Mouse (Mus musculus) stomach, embryonic 14.5 days (tissue): ENCODE results near the gene Eng. TPM values are rescaled to one million over a fixed set of nuclear protein-coding genes. Genes with fewer than 3 reads are reported as not detected.

ENCODE experiments used
- ATAC-seq: fragments of 200-750 bp; cut with Nextera tagmentation; 2 replicates; pipeline ENCODE4 v1.8.0; 2017; ENCODE audit warnings: low read depth, moderate TSS enrichment; ENCODE audit not compliant: insufficient number of reproducible peaks, insufficient read depth, low FRiP score
- H3K27ac ChIP-seq: fragments of 300-500 bp; sonication (generic); 2 replicates; pipeline ENCODE4 v1.5.1; 2014; ENCODE audit warnings: mild to moderate bottlenecking, low read length, moderate library complexity, mixed read lengths
- H3K27me3 ChIP-seq: fragments of 300-500 bp; sonication (generic); 2 replicates; pipeline ENCODE4 v1.6.1; 2014; ENCODE audit warnings: low read length, control low read depth, mixed read lengths; ENCODE audit not compliant: control insufficient read depth, insufficient read depth
- H3K36me3 ChIP-seq: fragments of 300-500 bp; sonication (generic); 2 replicates; pipeline ENCODE4 v1.6.1; 2014; ENCODE audit warnings: mild to moderate bottlenecking, control low read depth, low read length, moderate library complexity, mixed read lengths; ENCODE audit not compliant: control insufficient read depth, insufficient read depth
- H3K4me1 ChIP-seq: fragments of 300-500 bp; sonication (generic); 2 replicates; pipeline ENCODE4 v1.6.1; 2014; ENCODE audit warnings: low read length, control low read depth, mixed read lengths; ENCODE audit not compliant: control insufficient read depth, insufficient read depth
- H3K4me2 ChIP-seq: fragments of 300-500 bp; sonication (generic); replicated peaks from 2 replicates; pipeline ENCODE4 v1.6.1; 2014; ENCODE audit warnings: low read depth, low read length, control low read depth
- H3K4me3 ChIP-seq: fragments of 300-500 bp; sonication (generic); 2 replicates; pipeline ENCODE4 v1.5.1; 2014; ENCODE audit warnings: low read depth, low read length, control low read depth
- H3K9ac ChIP-seq: fragments of 300-500 bp; sonication (generic); replicated peaks from 2 replicates; pipeline ENCODE4 v1.6.1; 2014; ENCODE audit warnings: low read depth, mild to moderate bottlenecking, control low read depth, low read length, moderate library complexity, mixed read lengths
- H3K9me3 ChIP-seq: fragments of 300-500 bp; sonication (generic); 2 replicates; pipeline ENCODE4 v1.6.1; 2016; ENCODE audit warnings: low read depth, low read length, control low read depth; ENCODE audit not compliant: control insufficient read depth
- WGBS: fragments of 180-500 bp; shearing (Covaris S2); extraction: QIAGEN DNeasy Blood & Tissue Kit; methylation state at CpG from one replicate; pipeline ENCODE4 v1.1.7; 2014; 5-methylcytosine and 5-hydroxymethylcytosine counted together
- polyA plus RNA-seq: library from polyadenylated mRNA; unstranded; fragments of >200 nt; fragmentation: Nextera tagmentation; extraction: Ambion mirVana; gene quantifications from 2 replicates; pipeline ENCODE4 v1.2.1, GENCODE M21; 2014

Eng gene
- polyA plus RNA-seq: 49.1 and 54.5 TPM in 2 replicates

DNA sequence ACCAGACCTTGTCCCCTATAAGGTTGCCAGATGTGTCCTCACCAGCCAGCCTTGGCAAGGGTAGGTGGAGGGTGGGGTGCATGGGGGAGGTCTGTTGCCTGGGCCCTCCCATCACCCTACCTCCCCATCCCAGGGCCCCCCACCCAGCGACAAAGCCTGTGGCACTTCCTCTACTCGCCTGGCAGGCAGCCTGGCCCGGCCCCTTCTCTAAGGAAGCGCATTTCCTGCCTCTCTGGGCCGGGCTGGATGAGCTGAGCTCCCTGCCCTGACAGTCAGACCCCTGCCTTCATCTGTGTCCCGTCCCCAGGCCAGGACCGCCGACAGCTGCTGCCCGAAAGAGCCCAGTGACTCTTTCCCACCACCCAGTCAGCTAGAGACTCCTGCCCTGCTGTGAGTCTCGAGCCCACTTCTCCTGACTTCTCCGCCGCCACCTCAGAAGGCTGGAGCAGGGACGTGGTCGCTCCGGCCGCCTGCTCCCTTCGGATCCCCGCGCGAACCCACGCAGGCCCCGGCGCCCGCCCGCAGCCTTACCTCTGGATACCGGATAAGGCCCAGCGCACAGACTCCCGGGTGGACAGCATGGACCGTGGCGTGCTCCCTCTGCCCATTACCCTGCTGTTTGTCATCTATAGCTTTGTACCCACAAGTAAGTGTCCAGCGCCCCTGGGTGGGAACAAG lies at the start of gene Eng:
Gene Eng, plus strand, starts transcription at position 217 of the 678 bp plus-strand sequence.
- H3K36me3 ChIP-seq: no peaks in the 10 kb centered on the region
- H3K9me3 ChIP-seq: no peaks in the 10 kb centered on the region
- H3K4me1 ChIP-seq: peaks cover 4% of the 10 kb centered on the region; the same call in 1 of the 2 replicates
- peak within 1 kb of the TSS; percentile 29 for H3K4me3 ChIP-seq
- peak within 1 kb of the TSS; percentile 82 for H3K27ac ChIP-seq
- H3K27me3 ChIP-seq: no peaks in the 10 kb centered on the region
- peak within 1 kb of the TSS; percentile 31 for H3K4me2 ChIP-seq
- 48% methylated on average over 31 of the region's 31 CpGs for WGBS
- ATAC-seq: 0 out of 2 replicates have a peak, but pooled peaks have one; percentile 31
- H3K9ac ChIP-seq: peak within 1 kb of the TSS; percentile 28; the same call in 1 of the 2 replicates

DNA sequence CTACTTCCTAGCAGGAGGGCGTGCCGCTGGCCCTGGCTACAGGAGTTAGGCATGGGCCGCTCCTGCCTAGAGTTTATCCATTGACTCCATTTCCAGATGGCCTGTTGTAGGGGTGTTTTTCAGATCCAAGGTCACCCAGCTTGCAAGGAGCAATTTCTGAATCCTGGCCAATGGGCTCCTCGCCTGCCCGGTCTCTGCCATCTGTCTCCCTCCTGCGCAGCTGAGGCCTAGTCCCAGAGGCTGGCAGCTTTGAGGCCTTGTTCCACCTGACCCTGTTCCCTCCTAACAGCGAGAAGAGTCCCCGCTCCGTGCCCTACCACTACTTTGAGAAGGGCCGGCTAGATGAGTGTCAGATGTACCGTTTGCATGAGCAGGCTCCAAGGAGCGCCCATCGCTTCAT lies 49.7 kb upstream of the Eng start:
- no peak overlapping the region for H3K4me2 ChIP-seq
- peaks cover 11% of the 10 kb centered on the region; the same call in 1 of the 2 replicates for H3K36me3 ChIP-seq
- no peak overlapping the region for H3K27ac ChIP-seq
- H3K4me1 ChIP-seq: no peaks in the 10 kb centered on the region
- no peaks in the 10 kb centered on the region for H3K27me3 ChIP-seq
- H3K9me3 ChIP-seq: no peaks in the 10 kb centered on the region
- no peak overlapping the region for H3K4me3 ChIP-seq
- WGBS: 87% methylated on average over 13 of the region's 13 CpGs
- no peak for ATAC-seq
- no peak overlapping the region for H3K9ac ChIP-seq

DNA sequence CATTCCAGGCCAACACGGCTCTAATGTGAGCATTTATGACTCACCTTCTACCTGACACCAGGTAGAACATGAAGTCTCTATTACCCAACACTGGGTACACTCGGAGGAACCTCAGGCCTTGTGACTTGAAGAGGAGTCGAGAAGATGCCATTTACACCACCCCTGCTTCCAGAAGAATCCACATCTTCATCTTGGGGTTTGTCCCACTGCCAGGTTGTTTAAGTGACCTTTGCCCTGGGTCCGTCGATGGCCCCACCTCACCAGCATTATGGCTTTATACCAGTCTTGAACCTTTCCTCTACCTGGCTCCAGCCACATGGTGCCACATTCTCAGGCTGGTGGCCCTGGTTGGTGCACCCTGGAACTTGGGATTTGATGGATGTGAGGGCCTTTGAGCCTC lies 49.1 kb upstream of the Eng start:
- Histone ChIP-seq H3K9me3 (no peaks in the 10 kb centered on the region), H3K4me1 (no peaks in the 10 kb centered on the region), H3K4me3 (no peak overlapping the region), H3K9ac (no peak overlapping the region), H3K36me3 (peaks cover 11% of the 10 kb centered on the region; the same call in 1 of the 2 replicates), H3K4me2 (no peak overlapping the region), H3K27ac (no peak overlapping the region), H3K27me3 (no peaks in the 10 kb centered on the region)
- ATAC-seq: no peak
- 86% methylated on average over 5 of the region's 5 CpGs for WGBS

DNA sequence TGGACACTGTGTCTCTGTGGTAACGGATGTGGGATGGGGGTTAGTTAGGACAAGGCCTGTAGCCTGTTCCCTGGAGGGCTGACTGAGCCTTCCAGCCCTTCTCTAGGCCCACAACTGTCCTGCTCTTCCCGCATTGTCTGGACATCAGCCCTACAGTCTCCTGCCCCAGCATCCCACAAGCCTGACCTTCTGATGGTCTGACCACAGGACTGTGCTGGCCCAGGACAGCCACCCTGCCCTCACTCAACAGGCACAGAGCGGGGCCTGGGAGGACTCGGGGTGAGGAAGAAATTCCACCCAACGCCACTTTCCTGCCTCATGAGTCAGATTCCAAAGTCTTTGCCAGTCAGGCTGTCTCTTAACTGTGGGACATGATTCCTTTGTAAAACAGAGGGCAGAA lies 48.7 kb upstream of the Eng start:
- H3K9me3 ChIP-seq: no peaks in the 10 kb centered on the region
- H3K9ac ChIP-seq: no peak overlapping the region
- H3K4me1 ChIP-seq: 0 out of 2 replicates have a peak, but pooled peaks cover 4% of the 10 kb centered on the region
- H3K27ac ChIP-seq: no peak overlapping the region
- no peak overlapping the region for H3K4me3 ChIP-seq
- no peak for ATAC-seq
- no peaks in the 10 kb centered on the region for H3K27me3 ChIP-seq
- no peak overlapping the region for H3K4me2 ChIP-seq
- peaks cover 11% of the 10 kb centered on the region; the same call in 1 of the 2 replicates for H3K36me3 ChIP-seq
- 91% methylated on average over 5 of the region's 5 CpGs for WGBS

DNA sequence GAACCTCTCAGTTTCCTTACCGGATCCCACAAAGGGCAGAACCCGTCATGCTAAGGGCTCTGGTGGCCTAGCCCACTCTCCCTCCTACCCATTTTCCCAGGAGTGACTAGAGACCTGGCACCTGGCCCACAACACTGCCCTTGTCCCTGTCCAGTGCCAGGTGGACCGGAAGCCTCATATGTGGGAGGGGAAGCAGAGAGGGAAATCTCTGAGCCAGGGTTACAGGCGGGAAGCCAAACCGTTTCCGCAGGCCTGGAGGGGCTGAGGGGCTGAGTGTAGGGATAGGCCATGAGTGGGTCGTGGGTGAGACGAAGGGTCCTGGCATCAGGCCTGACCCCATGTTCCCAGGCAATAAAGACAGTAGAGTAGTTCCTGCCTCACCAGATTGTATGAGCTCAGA lies 47.9 kb upstream of the Eng start:
- WGBS: 90% methylated on average over 8 of the region's 8 CpGs
- H3K4me2 ChIP-seq: no peak overlapping the region
- 0 out of 2 replicates have a peak, but pooled peaks cover 4% of the 10 kb centered on the region for H3K4me1 ChIP-seq
- ATAC-seq: no peak
- no peaks in the 10 kb centered on the region for H3K27me3 ChIP-seq
- H3K27ac ChIP-seq: no peak overlapping the region
- no peak overlapping the region for H3K9ac ChIP-seq
- H3K36me3 ChIP-seq: peaks cover 11% of the 10 kb centered on the region; the same call in 1 of the 2 replicates
- no peak overlapping the region for H3K4me3 ChIP-seq
- H3K9me3 ChIP-seq: no peaks in the 10 kb centered on the region

DNA sequence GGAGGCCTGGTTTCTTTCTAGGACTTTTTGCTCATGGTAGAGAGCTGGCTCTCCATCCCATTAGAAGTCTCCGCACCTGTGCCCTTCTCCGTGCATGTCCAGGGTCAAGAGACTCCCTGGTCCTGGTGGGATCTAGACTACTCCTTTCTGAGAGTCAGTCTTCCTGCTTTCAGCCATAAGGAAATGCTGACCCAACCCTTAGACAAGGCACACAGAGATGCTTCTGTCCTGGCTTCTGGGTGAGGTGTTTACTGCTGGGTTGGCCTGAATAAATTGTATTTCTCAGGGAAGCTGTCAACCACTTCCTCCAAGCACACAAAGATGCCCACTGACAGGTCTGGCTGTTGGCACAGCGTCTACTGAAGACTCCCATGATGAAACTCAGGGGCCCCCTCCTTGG lies 47.0 kb upstream of the Eng start, which contains the start of gene St6galnac6:
Gene St6galnac6, plus strand, starts transcription at position 301 of the 400 bp plus-strand sequence.
- WGBS: 92% methylated on average over 3 of the region's 3 CpGs
- Histone ChIP-seq H3K4me2 (no peak within 1 kb of the TSS), H3K27ac (no peak within 1 kb of the TSS), H3K9ac (no peak within 1 kb of the TSS), H3K27me3 (no peaks in the 10 kb centered on the region), H3K36me3 (peaks cover 7% of the 10 kb centered on the region; the same call in 1 of the 2 replicates), H3K9me3 (no peaks in the 10 kb centered on the region), H3K4me3 (no peak within 1 kb of the TSS), H3K4me1 (0 out of 2 replicates have a peak, but pooled peaks cover 4% of the 10 kb centered on the region)
- no peak for ATAC-seq

DNA sequence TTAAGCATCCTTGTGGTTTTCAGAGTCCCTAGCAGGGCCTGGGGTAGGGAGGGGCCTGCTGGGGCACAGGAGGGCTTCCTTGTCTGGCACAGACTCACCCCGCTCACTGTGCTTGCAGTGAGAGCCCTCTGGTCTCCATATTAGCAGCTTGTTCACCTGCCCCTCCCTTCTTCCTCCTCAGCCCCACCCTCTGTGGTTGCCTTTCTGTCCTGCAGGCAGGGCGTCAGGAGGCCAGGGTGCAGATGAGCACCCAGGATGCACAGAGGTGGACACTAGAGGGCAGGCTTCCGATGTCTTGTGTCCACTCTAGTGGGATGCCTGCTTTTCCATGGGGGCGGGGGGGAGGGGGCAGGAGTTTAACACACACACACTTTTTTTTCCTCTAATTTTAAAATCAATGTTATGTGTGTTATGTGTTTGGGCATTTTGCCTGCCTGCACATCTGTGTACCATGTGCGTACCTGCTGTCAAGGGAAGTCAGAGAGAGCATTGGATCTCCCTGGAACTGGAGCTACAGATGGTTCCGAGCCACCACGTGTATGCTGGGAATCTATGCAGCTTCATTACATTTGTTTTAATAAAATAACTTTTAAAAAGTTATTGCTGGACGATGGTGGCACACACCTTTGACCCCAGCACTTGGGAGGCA lies 44.9 kb upstream of the Eng start:
- H3K9ac ChIP-seq: no peak overlapping the region
- H3K27ac ChIP-seq: no peak overlapping the region
- no peaks in the 10 kb centered on the region for H3K9me3 ChIP-seq
- H3K4me1 ChIP-seq: 0 out of 2 replicates have a peak, but pooled peaks cover 4% of the 10 kb centered on the region
- H3K4me2 ChIP-seq: no peak overlapping the region
- no peak overlapping the region for H3K4me3 ChIP-seq
- no peaks in the 10 kb centered on the region for H3K27me3 ChIP-seq
- peaks cover 7% of the 10 kb centered on the region; the same call in 1 of the 2 replicates for H3K36me3 ChIP-seq
- 46% methylated on average over 8 of the region's 8 CpGs for WGBS
- ATAC-seq: 0 out of 2 replicates have a peak, but pooled peaks have one; percentile 25

DNA sequence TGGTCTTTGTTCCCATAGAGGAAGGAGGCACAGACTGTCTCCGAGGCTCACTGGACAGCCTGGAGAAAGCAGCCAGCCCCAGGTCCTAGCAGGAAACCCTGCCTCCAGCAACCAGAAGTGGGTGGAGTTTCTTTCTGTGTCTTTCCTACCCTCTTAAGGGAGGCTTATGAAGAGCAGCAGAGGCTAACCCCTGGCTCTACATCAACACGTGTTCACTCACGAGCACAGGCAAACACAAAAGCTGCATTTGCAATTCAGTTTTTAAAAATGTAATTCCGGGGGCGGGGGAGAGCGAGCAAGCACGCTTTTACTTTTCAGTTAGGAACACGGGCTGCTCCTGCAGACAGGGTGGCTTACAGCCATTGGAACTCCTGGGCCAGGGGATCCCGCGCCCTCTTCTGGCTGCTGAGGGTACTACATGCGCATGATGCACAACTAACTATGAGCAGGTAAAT lies 43.8 kb upstream of the Eng start:
- ATAC-seq: peak; percentile 59; the same call in 1 of the 2 replicates
- Histone ChIP-seq H3K4me3 (peak overlapping the region; percentile 24), H3K9me3 (no peaks in the 10 kb centered on the region), H3K9ac (no peak overlapping the region), H3K4me2 (peak overlapping the region; percentile 39), H3K27ac (peak overlapping the region; percentile 28; the same call in 1 of the 2 replicates), H3K36me3 (0 out of 2 replicates have a peak, but pooled peaks cover 1% of the 10 kb centered on the region), H3K4me1 (0 out of 2 replicates have a peak, but pooled peaks cover 4% of the 10 kb centered on the region), H3K27me3 (no peaks in the 10 kb centered on the region)
- 2% methylated on average over 11 of the region's 11 CpGs for WGBS
